Mouse (Mus musculus) neural tube, embryonic 15.5 days (tissue): ENCODE measurements around the gene Slc35c1. TPM values are rescaled to one million over a fixed set of nuclear protein-coding genes. Genes with fewer than 3 reads are reported as not detected.

Experiments used
- ATAC-seq: fragments of 200-750 bp; cut with Nextera tagmentation; 2 replicates; pipeline ENCODE4 v1.8.0; 2017; ENCODE audit warnings: mild to moderate bottlenecking, moderate TSS enrichment, moderate library complexity; ENCODE audit not compliant: low FRiP score
- H3K27ac ChIP-seq: fragments of 300-500 bp; sonication (generic); replicated peaks from 2 replicates; pipeline ENCODE4 v1.5.1; 2015; ENCODE audit warnings: mild to moderate bottlenecking, inconsistent platforms
- H3K27me3 ChIP-seq: fragments of 300-500 bp; sonication (generic); replicated peaks from 2 replicates; pipeline ENCODE4 v1.6.1; 2015; ENCODE audit warnings: inconsistent platforms
- H3K36me3 ChIP-seq: fragments of 300-500 bp; sonication (generic); 2 replicates; pipeline ENCODE4 v1.6.1; 2015; ENCODE audit warnings: inconsistent platforms
- H3K4me1 ChIP-seq: fragments of 300-500 bp; sonication (generic); 2 replicates; pipeline ENCODE4 v1.6.1; 2015; ENCODE audit warnings: inconsistent platforms
- H3K4me2 ChIP-seq: fragments of 300-500 bp; sonication (generic); 2 replicates; pipeline ENCODE4 v1.6.1; 2015; ENCODE audit warnings: inconsistent platforms, mild to moderate bottlenecking, moderate library complexity
- H3K4me3 ChIP-seq: fragments of 300-500 bp; sonication (generic); replicated peaks from 2 replicates; pipeline ENCODE4 v1.5.1; 2015; ENCODE audit warnings: mild to moderate bottlenecking, inconsistent platforms
- H3K9ac ChIP-seq: fragments of 300-500 bp; sonication (generic); replicated peaks from 2 replicates; pipeline ENCODE4 v1.6.1; 2015; ENCODE audit warnings: mild to moderate bottlenecking, inconsistent platforms
- H3K9me3 ChIP-seq: fragments of 300-500 bp; sonication (generic); replicated peaks from 2 replicates; pipeline ENCODE4 v1.6.1; 2016; ENCODE audit warnings: inconsistent platforms
- WGBS: fragments of 180-500 bp; shearing (Covaris S2); methylation state at CpG from one replicate; pipeline ENCODE4 v1.1.7; 2015; ENCODE audit warnings: mixed read lengths; 5-methylcytosine and 5-hydroxymethylcytosine counted together
- polyA plus RNA-seq: library from polyadenylated mRNA; unstranded; fragments of >200 nt; fragmentation: Nextera tagmentation; extraction: Ambion mirVana; gene quantifications from 2 replicates; pipeline ENCODE4 v1.2.1, GENCODE M21; 2015

Gene Slc35c1
- polyA plus RNA-seq, 1 experiment from 2014 or later: 16.6 TPM

GRCm38 (mm10) chr2:92422388-92423135 is 37.8 kb downstream of the Slc35c1 start:
- Histone ChIP-seq H3K36me3 (peaks cover 71% of the 10 kb centered on the region), H3K9me3 (no peaks in the 10 kb centered on the region), H3K4me3 (no peak overlapping the region), H3K4me2 (no peak overlapping the region), H3K27ac (peak overlapping the region; percentile 84; the same call in 1 of the 2 replicates), H3K4me1 (peaks cover 49% of the 10 kb centered on the region), H3K27me3 (no peaks in the 10 kb centered on the region), H3K9ac (no peak overlapping the region)
- 79% methylated on average over 10 of the region's 10 CpGs for WGBS
- no peak for ATAC-seq

DNA sequence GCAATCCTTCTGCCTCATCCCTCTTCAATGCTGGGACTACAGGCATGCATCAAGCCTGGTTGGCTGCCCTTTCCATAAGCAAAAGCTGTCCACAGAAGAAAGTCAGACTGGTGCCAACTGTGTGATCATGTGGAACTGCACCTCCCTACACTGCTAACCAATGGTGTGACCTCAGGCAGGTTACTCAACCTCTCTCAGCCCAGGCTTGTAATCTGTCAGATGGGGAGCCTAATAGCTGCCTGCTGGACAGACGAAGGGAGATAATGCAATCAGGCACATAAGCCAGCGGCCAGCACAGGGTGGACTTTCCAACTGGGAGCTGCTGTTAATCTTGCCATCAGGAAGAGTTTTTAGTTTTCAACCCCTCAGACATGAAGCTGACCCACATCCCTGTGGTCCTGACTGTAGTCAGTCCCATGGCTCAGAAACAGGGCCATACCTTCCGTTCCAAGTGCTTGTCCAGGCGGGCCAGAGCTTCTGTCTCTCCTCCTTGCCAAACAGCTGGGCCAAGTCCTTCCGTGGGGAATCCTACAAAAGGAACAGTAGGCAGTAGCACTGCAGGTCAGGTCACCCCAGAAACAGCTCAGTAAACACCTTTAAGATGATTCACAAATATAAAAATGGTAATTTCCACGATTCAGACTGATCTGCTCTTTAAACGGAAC is 38.5 kb downstream of the Slc35c1 start:
- no peak for ATAC-seq
- Histone ChIP-seq H3K4me1 (peaks cover 42% of the 10 kb centered on the region), H3K9ac (no peak overlapping the region), H3K9me3 (no peaks in the 10 kb centered on the region), H3K27me3 (no peaks in the 10 kb centered on the region), H3K27ac (no peak overlapping the region), H3K36me3 (peaks cover 78% of the 10 kb centered on the region), H3K4me2 (no peak overlapping the region), H3K4me3 (no peak overlapping the region)
- 94% methylated on average over 7 of the region's 7 CpGs for WGBS

- no peak for ATAC-seq
- no peaks in the 10 kb centered on the region for H3K4me1 ChIP-seq
- no peak overlapping the region for H3K27ac ChIP-seq
- H3K36me3 ChIP-seq: peaks cover 93% of the 10 kb centered on the region
- H3K4me2 ChIP-seq: no peak overlapping the region
- no peaks in the 10 kb centered on the region for H3K27me3 ChIP-seq
- no peak overlapping the region for H3K4me3 ChIP-seq
- 90% methylated on average over 10 of the region's 10 CpGs for whole genome bisulfite sequencing
- H3K9ac ChIP-seq: no peak overlapping the region
- H3K9me3 ChIP-seq: no peaks in the 10 kb centered on the region
These were observed 48.6 kb downstream of the Slc35c1 start for GRCm38 (mm10) chr2:92411705-92412104.

- Histone ChIP-seq H3K9ac (no peak overlapping the region), H3K36me3 (peaks cover 89% of the 10 kb centered on the region), H3K9me3 (no peaks in the 10 kb centered on the region), H3K4me1 (0 out of 2 replicates have a peak, but pooled peaks cover 6% of the 10 kb centered on the region), H3K4me3 (no peak overlapping the region), H3K27ac (no peak overlapping the region), H3K27me3 (no peaks in the 10 kb centered on the region), H3K4me2 (no peak overlapping the region)
- 92% methylated on average over 18 of the region's 18 CpGs for WGBS
- no peak for ATAC-seq
These were observed 51.9 kb downstream of the Slc35c1 start for GRCm38 (mm10) chr2:92408309-92409045.

DNA sequence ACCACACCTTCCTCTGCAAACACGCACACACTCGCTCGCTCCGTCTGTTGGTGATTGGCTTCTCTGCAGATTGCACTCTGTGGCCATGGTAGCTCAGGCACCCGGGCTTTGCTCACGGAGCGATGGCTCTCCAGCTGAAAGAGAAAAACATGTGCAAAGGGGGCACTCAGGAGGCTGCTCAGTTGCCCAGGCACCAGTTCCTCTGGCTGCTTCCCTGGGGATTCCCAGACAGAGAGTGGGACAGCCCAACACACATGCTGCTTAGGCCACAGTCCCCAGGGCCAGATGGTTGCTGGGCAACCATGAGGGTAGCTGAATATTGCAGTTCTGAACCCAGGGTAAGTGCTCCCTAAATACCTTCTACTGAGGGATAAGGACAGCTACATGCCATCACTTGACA is 54.7 kb downstream of the Slc35c1 start:
- Histone ChIP-seq H3K4me1 (peaks cover 15% of the 10 kb centered on the region), H3K36me3 (peaks cover 61% of the 10 kb centered on the region), H3K4me3 (no peak overlapping the region), H3K9ac (no peak overlapping the region), H3K27ac (peak overlapping the region; percentile 41; the same call in 1 of the 2 replicates), H3K27me3 (no peaks in the 10 kb centered on the region), H3K9me3 (no peaks in the 10 kb centered on the region), H3K4me2 (no peak overlapping the region)
- no peak for ATAC-seq
- 47% methylated on average over 7 of the region's 7 CpGs for WGBS

DNA sequence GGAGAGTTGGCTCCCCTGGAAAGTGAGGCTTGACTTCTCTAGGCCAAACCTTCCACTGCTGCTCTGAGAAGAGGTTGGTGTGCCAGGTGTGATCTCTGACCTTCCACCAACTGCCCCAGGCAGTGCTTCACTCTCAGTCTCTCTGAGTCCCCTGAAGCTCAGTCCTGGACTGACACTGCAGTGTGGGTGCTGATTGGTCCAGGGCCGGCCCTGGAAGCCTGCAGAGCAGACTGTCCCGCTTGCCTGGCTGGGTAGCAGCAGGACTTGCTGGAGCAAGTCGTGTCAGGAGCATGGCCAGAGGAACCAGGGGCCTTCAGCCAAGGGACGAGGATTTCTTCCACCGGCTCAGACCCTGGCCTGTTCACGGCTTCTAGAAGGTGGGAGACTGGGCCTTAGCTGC is 55.6 kb downstream of the Slc35c1 start:
- Histone ChIP-seq H3K27me3 (no peaks in the 10 kb centered on the region), H3K27ac (no peak overlapping the region), H3K36me3 (peaks cover 52% of the 10 kb centered on the region), H3K4me2 (no peak overlapping the region), H3K9me3 (no peaks in the 10 kb centered on the region), H3K4me1 (peaks cover 23% of the 10 kb centered on the region), H3K9ac (no peak overlapping the region), H3K4me3 (no peak overlapping the region)
- 85% methylated on average over 6 of the region's 6 CpGs for WGBS
- ATAC-seq: no peak

GRCm38 (mm10) chr2:92403776-92404319 is 56.5 kb downstream of the Slc35c1 start:
- H3K4me3 ChIP-seq: no peak overlapping the region
- no peaks in the 10 kb centered on the region for H3K27me3 ChIP-seq
- peaks cover 32% of the 10 kb centered on the region for H3K4me1 ChIP-seq
- 91% methylated on average over 5 of the region's 5 CpGs for WGBS
- H3K4me2 ChIP-seq: no peak overlapping the region
- H3K27ac ChIP-seq: no peak overlapping the region
- ATAC-seq: no peak
- no peaks in the 10 kb centered on the region for H3K9me3 ChIP-seq
- H3K9ac ChIP-seq: no peak overlapping the region
- peaks cover 43% of the 10 kb centered on the region for H3K36me3 ChIP-seq

Other genes starting within 250 kb of the Slc35c1 start
- 39.1 and 39.7 TPM in 2 replicates for gene Pex16, start 85.9 kb downstream of the Slc35c1 start, polyA plus RNA-seq
- gene Large2, start 85.7 kb downstream of the Slc35c1 start, polyA plus RNA-seq: 0.95 and 2.5 TPM in 2 replicates
- gene 1700029I15Rik, start 78.0 kb downstream of the Slc35c1 start, polyA plus RNA-seq: 7.1 and 8.0 TPM in 2 replicates
- gene Mapk8ip1, start 59.3 kb downstream of the Slc35c1 start, polyA plus RNA-seq: 134 and 169 TPM in 2 replicates
- gene Cry2, start 26.5 kb downstream of the Slc35c1 start, polyA plus RNA-seq: 43.0 and 46.0 TPM in 2 replicates
- gene Chst1, start 139.2 kb upstream of the Slc35c1 start, polyA plus RNA-seq: 24.0 and 25.2 TPM in 2 replicates